8 mouse cellular contexts compared by ENCODE assay signal in the genomic region with DNA sequence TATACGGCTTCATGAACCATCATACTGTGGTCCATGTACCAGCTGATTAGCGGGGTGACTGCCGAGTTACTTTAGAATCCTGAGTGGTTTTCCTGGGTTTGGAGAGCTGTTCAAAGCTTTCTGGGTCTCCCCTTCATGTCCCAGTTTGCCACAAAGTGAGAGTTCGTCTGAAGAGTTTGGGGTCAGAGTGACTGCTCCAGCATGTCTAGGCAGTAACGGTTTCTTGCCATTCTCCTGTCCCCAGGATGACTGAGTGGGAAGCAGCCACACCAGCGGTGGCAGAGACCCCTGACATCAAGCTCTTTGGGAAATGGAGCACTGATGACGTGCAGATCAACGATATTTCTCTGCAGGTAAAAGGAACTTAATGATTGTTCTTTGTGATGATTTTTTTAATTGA. TPM values are rescaled to one million over a fixed set of nuclear protein-coding genes. Genes with fewer than 3 reads are reported as not detected.
DNase-seq lines count a peak whose midpoint lies in the region; ATAC-seq and TF ChIP-seq lines count a peak whose summit lies in the region.

No protein-coding gene starts in this region.

- no peak for TF ChIP-seq EP300 in CH12.LX (IDR thresholded peaks at IDR 0.05; ENCODE audit: low read length)

- in situ Hi-C loops in CH12.LX (cut with MboI; ENCODE audit: low pct_ligation_motif_present, low pct_unique_long_range_greater_than_20kb, low sequenced_read_pairs), result loop anchor here (10.0 kb wide), 2 partner anchors 62 to 122 kb away; no protein-coding TSS in a partner anchor

- peak overlapping the region; percentile 79 for H3K4me3 ChIP-seq in heart, embryonic 12.5 days
- H3K4me3 ChIP-seq in CH12.LX (replicated peaks in 1 of 3; ENCODE audit: low read depth in 2 of 3, low read length in 2 of 3, poor library complexity in 1 of 3), result peak overlapping the region; percentile 72 to 78 (median 74)
- H3K4me3 ChIP-seq in forebrain, embryonic 13.5 days, result peak overlapping the region; percentile 80
- peak overlapping the region; percentile 84 for H3K4me3 ChIP-seq in liver, embryonic 15.5 days (replicated peaks)

- intact Hi-C loops in heart, postnatal 14 days (cut with DNase I), result loop anchor here (2.0 to 5.0 kb wide), 2 partner anchors 26 to 40 kb away; no protein-coding TSS in a partner anchor

- peaks cover 23% of the 10 kb centered on the region for H3K79me2 ChIP-seq in CH12.LX (replicated peaks; ENCODE audit: control insufficient read depth, extremely low read depth, insufficient read depth, poor library complexity, severe bottlenecking)

- H3K27ac ChIP-seq in heart, embryonic 12.5 days (ENCODE audit: poor library complexity, severe bottlenecking), result no peak overlapping the region
- H3K27ac ChIP-seq in CH12.LX (ENCODE audit: insufficient read depth, low read depth), result no peak overlapping the region
- H3K27ac ChIP-seq in forebrain, embryonic 13.5 days, result no peak overlapping the region
- H3K27ac ChIP-seq in liver, embryonic 15.5 days (replicated peaks), result peak overlapping the region; percentile 46

- no peaks in the 10 kb centered on the region for H3K9me3 ChIP-seq in heart, embryonic 12.5 days (replicated peaks)
- H3K9me3 ChIP-seq in CH12.LX (replicated peaks; ENCODE audit: low read length), result no peaks in the 10 kb centered on the region
- H3K9me3 ChIP-seq in forebrain, embryonic 13.5 days (replicated peaks), result no peaks in the 10 kb centered on the region
- no peaks in the 10 kb centered on the region for H3K9me3 ChIP-seq in liver, embryonic 15.5 days (replicated peaks)

- DNase-seq in heart, postnatal 14 days, result no peak
- DNase-seq in CH12.LX (ENCODE audit: extremely low read depth), result no peak
- DNase-seq in embryo, embryonic 10 days (ENCODE audit: low spot score), result no peak
- no peak for DNase-seq in adrenal gland, adult 18-20 months (ENCODE audit: low spot score in 2 of 2)
- DNase-seq in right cerebral cortex, adult 18-20 months, result no peak

- peak overlapping the region; percentile 96 for H3K4me2 ChIP-seq in heart, embryonic 12.5 days
- H3K4me2 ChIP-seq in CH12.LX (ENCODE audit: insufficient read depth, low read depth, poor library complexity, severe bottlenecking), result peak overlapping the region; percentile 85
- peak overlapping the region; percentile 95 for H3K4me2 ChIP-seq in forebrain, embryonic 13.5 days
- peak overlapping the region; percentile 90 for H3K4me2 ChIP-seq in liver, embryonic 15.5 days

- no peak for TF ChIP-seq CTCF in CH12.LX (conservative IDR thresholded peaks at IDR 0.05 in 1 of 2, IDR thresholded peaks at IDR 0.05 in 1 of 2; ENCODE audit: low read depth in 2 of 2, low read length in 2 of 2)

- 2% methylated on average over 8 of the region's 8 CpGs for WGBS in heart, embryonic 12.5 days
- WGBS in forebrain, embryonic 13.5 days, result 3% methylated on average over 8 of the region's 8 CpGs
- WGBS in liver, embryonic 15.5 days (ENCODE audit: insufficient replicate concordance), result under 1% methylated on average over 8 of the region's 8 CpGs

- H3K9ac ChIP-seq in heart, embryonic 12.5 days, result peak overlapping the region; percentile 87
- peak overlapping the region; percentile 86 for H3K9ac ChIP-seq in CH12.LX (ENCODE audit: insufficient read depth, low read depth)
- peak overlapping the region; percentile 85 for H3K9ac ChIP-seq in forebrain, embryonic 13.5 days
- H3K9ac ChIP-seq in liver, embryonic 15.5 days, result peak overlapping the region; percentile 75

- no peak for TF ChIP-seq RAD21 in CH12.LX (IDR thresholded peaks at IDR 0.05; ENCODE audit: low read depth, low read length)

- 0 out of 2 replicates have a peak, but pooled peaks cover 5% of the 10 kb centered on the region for H3K27me3 ChIP-seq in heart, embryonic 12.5 days (replicated peaks)
- H3K27me3 ChIP-seq in CH12.LX (replicated peaks), result no peaks in the 10 kb centered on the region
- peaks cover 17% of the 10 kb centered on the region for H3K27me3 ChIP-seq in forebrain, embryonic 13.5 days
- H3K27me3 ChIP-seq in liver, embryonic 15.5 days, result peaks cover 3% of the 10 kb centered on the region; the same call in 1 of the 2 replicates

- peaks cover 42% of the 10 kb centered on the region for H3K36me3 ChIP-seq in heart, embryonic 12.5 days
- peaks cover 41 to 50% of the 10 kb centered on the region in 2 experiments for H3K36me3 ChIP-seq in CH12.LX (replicated peaks in 1 of 2; ENCODE audit: control insufficient read depth in 1 of 2, insufficient read depth in 1 of 2, low read length in 1 of 2)
- peaks cover 45% of the 10 kb centered on the region for H3K36me3 ChIP-seq in forebrain, embryonic 13.5 days (ENCODE audit: poor library complexity, severe bottlenecking)
- peaks cover 45% of the 10 kb centered on the region for H3K36me3 ChIP-seq in liver, embryonic 15.5 days (replicated peaks)

- no peak for TF ChIP-seq POLR2A in CH12.LX (IDR thresholded peaks at IDR 0.05; ENCODE audit: low read depth, low read length)

- no peak for ATAC-seq in heart, embryonic 12.5 days (ENCODE audit: insufficient number of reproducible peaks, low FRiP score)
- no peak for ATAC-seq in forebrain, embryonic 13.5 days
- no peak for ATAC-seq in liver, embryonic 15.5 days (ENCODE audit: insufficient read depth)

- peaks cover 15% of the 10 kb centered on the region for H3K4me1 ChIP-seq in heart, embryonic 12.5 days (replicated peaks)
- H3K4me1 ChIP-seq in CH12.LX (ENCODE audit: control insufficient read depth in 1 of 2, insufficient read depth in 2 of 2), result peaks cover 5 to 27% of the 10 kb centered on the region in 2 experiments
- peaks cover 18% of the 10 kb centered on the region for H3K4me1 ChIP-seq in forebrain, embryonic 13.5 days
- peaks cover 42% of the 10 kb centered on the region for H3K4me1 ChIP-seq in liver, embryonic 15.5 days (replicated peaks)

- dilution Hi-C loops in CH12.LX (cut with MboI; ENCODE audit: extremely low pct_ligation_motif_present, extremely low pct_unique_long_range_greater_than_20kb, low sequenced_read_pairs), result no loop called here

TF ChIP-seq in CH12.LX, 34 proteins besides CTCF, POLR2A, EP300 and RAD21 (continues in another document):
- TF ChIP-seq PAX5 (IDR thresholded peaks at IDR 0.05; ENCODE audit: low read length) (no peak), ZNF384 (IDR thresholded peaks at IDR 0.05; ENCODE audit: low read depth, low read length) (no peak), MAFK (IDR thresholded peaks at IDR 0.05; ENCODE audit: insufficient replicate concordance, low read length) (no peak), ZC3H11A (IDR thresholded peaks at IDR 0.05; ENCODE audit: low read depth, low read length) (no peak), MEF2A (IDR thresholded peaks at IDR 0.05; ENCODE audit: borderline replicate concordance, low read depth, low read length) (no peak), USF1 (IDR thresholded peaks at IDR 0.05; ENCODE audit: low read depth, low read length) (no peak), SMC3 (IDR thresholded peaks at IDR 0.05; ENCODE audit: low read depth, low read length) (no peak)

RNA-seq across cellular contexts. Expression of gene Rps5, which starts 0.6 kb away (rescaled TPM):
- 456 and 474 TPM in 2 replicates for polyA plus RNA-seq in heart, embryonic 12.5 days (2016; fragmentation: Nextera tagmentation; extraction: Ambion mirVana)
- 100 to 1,000 TPM; 536 to 584 TPM for total RNA-seq in heart, postnatal 14 days (2021)
- total RNA-seq in CH12.LX (2012; rRNA removed), result 3,671 and 4,026 TPM in 2 replicates
- total RNA-seq in CH12.LX (2014; rRNA removed), result 3,631 and 4,293 TPM in 2 replicates
- polyA plus RNA-seq in CH12.LX (2012; ENCODE audit: insufficient read length, low read depth), result 2,088 and 2,166 TPM in 2 replicates
- polyA plus RNA-seq in forebrain, embryonic 13.5 days (2015; fragmentation: Nextera tagmentation; extraction: Ambion mirVana), result 820 and 824 TPM in 2 replicates
- polyA plus RNA-seq in liver, embryonic 15.5 days (2015; fragmentation: Nextera tagmentation; extraction: Ambion mirVana), result 541 and 547 TPM in 2 replicates
- 100 to 1,000 TPM; 896 to 922 TPM for total RNA-seq in adrenal gland, adult 18-20 months (2021)

RNA-seq across cellular contexts. Expression of gene Rnf225, which starts 4.5 kb away (rescaled TPM):
- polyA plus RNA-seq in heart, embryonic 12.5 days (2016; fragmentation: Nextera tagmentation; extraction: Ambion mirVana), result 0.95 and 1.1 TPM in 2 replicates
- total RNA-seq in heart, postnatal 14 days (2021), result under 1 TPM; 0.22 to 0.29 TPM
- 1.1 and 1.3 TPM in 2 replicates for total RNA-seq in CH12.LX (2012; rRNA removed)
- 0.89 and 0.90 TPM in 2 replicates for total RNA-seq in CH12.LX (2014; rRNA removed)
- polyA plus RNA-seq in CH12.LX (2012; ENCODE audit: insufficient read length, low read depth), result 3.4 and 4.0 TPM in 2 replicates
- polyA plus RNA-seq in forebrain, embryonic 13.5 days (2015; fragmentation: Nextera tagmentation; extraction: Ambion mirVana), result 0.74 and 0.78 TPM in 2 replicates
- polyA plus RNA-seq in liver, embryonic 15.5 days (2015; fragmentation: Nextera tagmentation; extraction: Ambion mirVana), result 0.08 and 0.20 TPM in 2 replicates
- under 1 TPM; 0.30 to 0.45 TPM for total RNA-seq in adrenal gland, adult 18-20 months (2021)

RNA-seq across cellular contexts. Expression of gene Zscan22, which starts 25.1 kb away (rescaled TPM):
- 10.9 and 11.3 TPM in 2 replicates for polyA plus RNA-seq in heart, embryonic 12.5 days (2016; fragmentation: Nextera tagmentation; extraction: Ambion mirVana)
- 1 to 10 TPM; 6.6 to 6.8 TPM for total RNA-seq in heart, postnatal 14 days (2021)
- total RNA-seq in CH12.LX (2012; rRNA removed) (3.2 and 4.2 TPM in 2 replicates), CH12.LX (2014; rRNA removed) (2.8 and 3.3 TPM in 2 replicates)
- 7.6 and 8.9 TPM in 2 replicates for polyA plus RNA-seq in CH12.LX (2012; ENCODE audit: insufficient read length, low read depth)
- 11.8 and 13.6 TPM in 2 replicates for polyA plus RNA-seq in forebrain, embryonic 13.5 days (2015; fragmentation: Nextera tagmentation; extraction: Ambion mirVana)
- 3.4 and 3.9 TPM in 2 replicates for polyA plus RNA-seq in liver, embryonic 15.5 days (2015; fragmentation: Nextera tagmentation; extraction: Ambion mirVana)
- total RNA-seq in adrenal gland, adult 18-20 months (2021), result 10 to 100 TPM; 13.9 to 14.2 TPM

RNA-seq across cellular contexts. Expression of gene Zfp128, which starts 41.8 kb away (rescaled TPM):
- polyA plus RNA-seq in heart, embryonic 12.5 days (2016; fragmentation: Nextera tagmentation; extraction: Ambion mirVana), result 3.0 and 3.2 TPM in 2 replicates
- 1 to 10 TPM; 3.9 to 4.0 TPM for total RNA-seq in heart, postnatal 14 days (2021)
- total RNA-seq in CH12.LX (2012; rRNA removed) (1.2 and 1.4 TPM in 2 replicates), CH12.LX (2014; rRNA removed) (0.96 and 1.2 TPM in 2 replicates)
- polyA plus RNA-seq in CH12.LX (2012; ENCODE audit: insufficient read length, low read depth), result 0.61 and 0.78 TPM in 2 replicates
- polyA plus RNA-seq in forebrain, embryonic 13.5 days (2015; fragmentation: Nextera tagmentation; extraction: Ambion mirVana), result 7.0 and 7.5 TPM in 2 replicates
- 0.47 and 0.62 TPM in 2 replicates for polyA plus RNA-seq in liver, embryonic 15.5 days (2015; fragmentation: Nextera tagmentation; extraction: Ambion mirVana)
- total RNA-seq in adrenal gland, adult 18-20 months (2021), result 1 to 10 TPM; 3.0 to 4.0 TPM

RNA-seq across cellular contexts. Expression of gene Zfp324, which starts 42.9 kb away (rescaled TPM):
- polyA plus RNA-seq in heart, embryonic 12.5 days (2016; fragmentation: Nextera tagmentation; extraction: Ambion mirVana), result 7.8 and 8.0 TPM in 2 replicates
- total RNA-seq in heart, postnatal 14 days (2021), result 1 to 10 TPM; 4.1 to 4.5 TPM
- total RNA-seq in CH12.LX (2012; rRNA removed), result 6.4 and 8.7 TPM in 2 replicates
- 6.3 and 7.3 TPM in 2 replicates for total RNA-seq in CH12.LX (2014; rRNA removed)
- 3.8 and 4.2 TPM in 2 replicates for polyA plus RNA-seq in CH12.LX (2012; ENCODE audit: insufficient read length, low read depth)
- 12.3 and 12.5 TPM in 2 replicates for polyA plus RNA-seq in forebrain, embryonic 13.5 days (2015; fragmentation: Nextera tagmentation; extraction: Ambion mirVana)
- 2.5 and 2.7 TPM in 2 replicates for polyA plus RNA-seq in liver, embryonic 15.5 days (2015; fragmentation: Nextera tagmentation; extraction: Ambion mirVana)
- 1 to 10 TPM; 8.4 to 9.5 TPM for total RNA-seq in adrenal gland, adult 18-20 months (2021)
